Comparison of ENCODE assay signal across 17 mouse cellular contexts in the genomic region with DNA sequence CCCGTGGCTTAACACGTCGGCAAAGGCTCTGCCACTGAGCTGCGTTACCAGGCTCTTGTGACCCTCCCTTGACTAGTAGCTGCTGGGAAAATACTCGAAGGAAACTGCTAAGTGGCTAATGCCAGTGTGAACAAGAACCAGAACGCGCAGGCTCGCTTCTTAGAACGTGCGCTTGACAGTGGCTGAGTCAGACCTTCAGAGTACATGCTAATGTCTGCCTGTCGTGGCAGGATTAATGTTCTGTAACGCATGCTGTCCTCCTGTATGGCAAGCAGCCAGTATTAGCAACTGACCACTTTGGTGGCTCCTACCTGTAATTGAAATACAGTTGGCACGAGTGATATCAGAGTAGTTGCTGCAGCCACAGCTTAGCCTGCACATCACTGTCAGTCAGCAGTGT.
DNase-seq lines count a peak whose midpoint lies in the region; ATAC-seq lines count a peak whose summit lies in the region.
"Had no signal": no experiment of that assay in that cellular context is flagged by ENCODE, and none has a peak within 500 bp of the region (broad histone marks: within the 10 kb centered on the region; RNA-seq: fewer than 3 reads in every experiment).

No protein-coding gene starts in this region.

- 55% methylated on average over 13 of the region's 13 CpGs for whole genome bisulfite sequencing in heart, embryonic 13.5 days
- 63% methylated on average over 13 of the region's 13 CpGs for whole genome bisulfite sequencing in kidney, embryonic 14.5 days
- 75% methylated on average over 13 of the region's 13 CpGs for WGBS in neural tube, embryonic 13.5 days

- H3K4me2 ChIP-seq in heart, embryonic 13.5 days = peak overlapping the region; percentile 16; the same call in 1 of the 2 replicates
- no peak overlapping the region for H3K4me2 ChIP-seq in kidney, embryonic 14.5 days (replicated peaks; ENCODE audit: low read depth, low read length)
- no peak overlapping the region for H3K4me2 ChIP-seq in neural tube, embryonic 13.5 days
- H3K4me2 ChIP-seq: embryonic facial prominence, embryonic 15.5 days; liver, embryonic 13.5 days; midbrain, embryonic 15.5 days had no signal

- peaks cover 20% of the 10 kb centered on the region for H3K36me3 ChIP-seq in heart, embryonic 13.5 days
- H3K36me3 ChIP-seq in kidney, embryonic 14.5 days (ENCODE audit: control insufficient read depth, insufficient read depth, low read length) = peaks cover 4% of the 10 kb centered on the region; the same call in 1 of the 2 replicates
- peaks cover 6% of the 10 kb centered on the region for H3K36me3 ChIP-seq in neural tube, embryonic 13.5 days
- H3K36me3 ChIP-seq: liver, embryonic 13.5 days; midbrain, embryonic 15.5 days had no signal

- 0 out of 2 replicates have a peak overlapping the region, but pooled peaks have one; percentile 1 for H3K9ac ChIP-seq in heart, embryonic 13.5 days
- no peak overlapping the region for H3K9ac ChIP-seq in kidney, embryonic 14.5 days (ENCODE audit: low read depth, low read length)
- no peak overlapping the region for H3K9ac ChIP-seq in neural tube, embryonic 13.5 days
- H3K9ac ChIP-seq: embryonic facial prominence, embryonic 15.5 days; liver, embryonic 13.5 days; midbrain, embryonic 15.5 days had no signal

- H3K9me3 ChIP-seq in heart, embryonic 13.5 days = no peaks in the 10 kb centered on the region
- H3K9me3 ChIP-seq in kidney, embryonic 14.5 days (ENCODE audit: control insufficient read depth, low read length) = no peaks in the 10 kb centered on the region
- no peaks in the 10 kb centered on the region for H3K9me3 ChIP-seq in neural tube, embryonic 13.5 days
- H3K9me3 ChIP-seq: embryonic facial prominence, embryonic 15.5 days; liver, embryonic 13.5 days; midbrain, embryonic 15.5 days had no signal

- no peak for DNase-seq in heart, adult 9 months (ENCODE audit: low spot score in 2 of 2)
- DNase-seq in kidney, adult 11 months = peak; percentile 28
- DNase-seq in neural tube, embryonic 10.5 days (ENCODE audit: extremely low spot score, low spot score) = no peak
- no peak for DNase-seq in T-cell, adult 2 months (ENCODE audit: low spot score)
- DNase-seq: adrenal gland, adult 2 months; cerebellum, adult 2 months; gastrocnemius, postnatal 25 days; liver, embryonic 13.5 days; right cerebral cortex, postnatal 4 days; thymus, postnatal 4 days had no signal

- H3K4me1 ChIP-seq in heart, embryonic 13.5 days = peaks cover 36% of the 10 kb centered on the region
- H3K4me1 ChIP-seq in kidney, embryonic 14.5 days (ENCODE audit: control insufficient read depth, insufficient read depth, low read length) = no peaks in the 10 kb centered on the region
- peaks cover 26% of the 10 kb centered on the region for H3K4me1 ChIP-seq in neural tube, embryonic 13.5 days (replicated peaks)
- H3K4me1 ChIP-seq: liver, embryonic 13.5 days had no signal

- no peak overlapping the region for H3K4me3 ChIP-seq in heart, embryonic 13.5 days
- H3K4me3 ChIP-seq in kidney, embryonic 14.5 days (ENCODE audit: low read length) = no peak overlapping the region
- no peak overlapping the region for H3K4me3 ChIP-seq in neural tube, embryonic 13.5 days
- H3K4me3 ChIP-seq: embryonic facial prominence, embryonic 15.5 days; layer of hippocampus, adult 2 months; liver, embryonic 13.5 days; midbrain, embryonic 15.5 days had no signal

- H3K27ac ChIP-seq in heart, embryonic 13.5 days (replicated peaks) = peak overlapping the region; percentile 48
- H3K27ac ChIP-seq in kidney, embryonic 14.5 days (ENCODE audit: low read depth, low read length) = no peak overlapping the region
- H3K27ac ChIP-seq in neural tube, embryonic 13.5 days (replicated peaks) = peak overlapping the region; percentile 52; the same call in 1 of the 2 replicates
- H3K27ac ChIP-seq: embryonic facial prominence, embryonic 15.5 days; layer of hippocampus, adult 2 months; liver, embryonic 13.5 days; midbrain, embryonic 15.5 days had no signal

- no peak for ATAC-seq in heart, embryonic 13.5 days (ENCODE audit: extremely low read depth, insufficient number of reproducible peaks, low FRiP score, low TSS enrichment)
- no peak for ATAC-seq in kidney, embryonic 14.5 days (ENCODE audit: low FRiP score, low TSS enrichment)
- no peak for ATAC-seq in neural tube, embryonic 13.5 days (ENCODE audit: low read depth)
- ATAC-seq: inflammation-experienced regulatory T-cells, adult 6 months; midbrain, embryonic 15.5 days had no signal

- no peaks in the 10 kb centered on the region for H3K27me3 ChIP-seq in heart, embryonic 13.5 days (replicated peaks)
- no peaks in the 10 kb centered on the region for H3K27me3 ChIP-seq in kidney, embryonic 14.5 days (ENCODE audit: control insufficient read depth, insufficient read depth, low read length)
- no peaks in the 10 kb centered on the region for H3K27me3 ChIP-seq in neural tube, embryonic 13.5 days
- H3K27me3 ChIP-seq: embryonic facial prominence, embryonic 15.5 days; liver, embryonic 13.5 days; midbrain, embryonic 15.5 days had no signal
